Mouse (Mus musculus) megakaryocyte-erythroid progenitor cell, adult 5-6 weeks (primary cell): ENCODE measurements around the gene Nckap5l. TPM values are rescaled to one million over a fixed set of nuclear protein-coding genes. Genes with fewer than 3 reads are reported as not detected.
"Not testable (repeated sequence)": the region's sequence is repeated elsewhere in the genome, so short reads cannot be mapped to it uniquely, and the experiment has no call there.

Experiments used
- ATAC-seq: replicated peaks from 2 replicates; pipeline ENCODE4 v1.8.0; 2016; ENCODE audit warnings: mild to moderate bottlenecking, inconsistent platforms; ENCODE audit not compliant: severe bottlenecking, poor library complexity, low FRiP score, low TSS enrichment
- total RNA-seq, 2 experiments: library from RNA; stranded (forward) in 1 of 2; stranded (reverse) in 1 of 2; fragments of 200-1000, 215-1000 nt in 1 of 2; fragments of >200 nt in 1 of 2; fragmentation: Nextera tagmentation in 1 of 2; gene quantifications; 2 replicates each; pipeline ENCODE4 v1.2.3; 2014 to 2017

Nckap5l gene
- total RNA-seq, 2 experiments from 2014 or later = 0.52 to 16.0 TPM

DNA sequence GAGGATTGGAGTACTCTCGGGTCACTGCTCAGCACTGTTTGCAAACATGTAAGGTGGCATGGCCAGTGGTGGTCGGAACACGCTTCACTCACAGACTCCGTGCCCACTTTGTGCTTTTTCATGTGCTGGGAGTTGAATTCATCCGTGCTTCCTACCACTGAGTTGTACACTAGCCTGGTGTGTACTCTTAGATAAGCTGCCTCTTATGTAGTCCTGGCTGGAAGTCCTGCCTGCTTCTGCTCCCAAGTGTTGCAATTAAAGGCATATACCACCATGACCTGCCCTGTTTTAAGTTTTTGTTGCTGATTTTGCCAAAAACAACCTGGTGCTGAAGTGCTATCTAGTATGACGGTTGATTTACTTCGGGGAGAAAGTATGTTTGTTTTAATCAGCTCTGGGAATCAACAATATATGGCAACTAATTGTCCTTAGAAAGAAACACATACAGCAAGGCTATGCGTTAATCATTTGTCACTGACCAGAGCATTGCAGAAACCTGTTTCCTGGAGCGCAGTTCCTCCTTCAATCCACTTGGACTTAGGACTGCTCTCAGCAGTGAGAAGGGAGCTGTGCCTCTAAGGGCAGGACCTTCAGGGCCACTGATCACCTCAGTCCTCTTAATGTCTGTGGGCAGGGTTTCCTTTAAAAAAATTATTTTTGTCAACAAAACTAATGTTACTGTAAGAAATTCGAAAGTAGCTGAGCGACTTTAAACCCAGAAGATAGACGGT is 54.2 kb downstream of the Nckap5l start:
- no peak for ATAC-seq

DNA sequence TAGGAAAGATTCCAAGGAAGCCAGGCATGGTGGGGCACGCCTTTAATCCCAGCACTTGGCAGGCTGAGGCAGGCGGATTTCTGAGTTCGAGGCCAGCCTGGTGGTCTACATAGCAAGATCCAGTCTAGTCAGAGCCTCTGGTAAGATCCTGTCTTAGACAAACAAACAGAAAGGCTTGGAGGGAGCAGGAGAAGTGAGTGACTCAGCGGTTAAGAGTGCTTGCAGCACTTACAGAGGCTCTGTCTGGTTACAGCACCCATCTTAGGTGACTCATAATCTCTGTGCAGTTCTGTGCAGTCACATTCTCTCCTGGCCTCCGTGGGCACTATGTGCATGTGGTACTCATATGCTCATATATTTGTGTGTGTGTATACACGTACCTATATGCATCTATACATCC is 56.9 kb downstream of the Nckap5l start:
- ATAC-seq = no peak

DNA sequence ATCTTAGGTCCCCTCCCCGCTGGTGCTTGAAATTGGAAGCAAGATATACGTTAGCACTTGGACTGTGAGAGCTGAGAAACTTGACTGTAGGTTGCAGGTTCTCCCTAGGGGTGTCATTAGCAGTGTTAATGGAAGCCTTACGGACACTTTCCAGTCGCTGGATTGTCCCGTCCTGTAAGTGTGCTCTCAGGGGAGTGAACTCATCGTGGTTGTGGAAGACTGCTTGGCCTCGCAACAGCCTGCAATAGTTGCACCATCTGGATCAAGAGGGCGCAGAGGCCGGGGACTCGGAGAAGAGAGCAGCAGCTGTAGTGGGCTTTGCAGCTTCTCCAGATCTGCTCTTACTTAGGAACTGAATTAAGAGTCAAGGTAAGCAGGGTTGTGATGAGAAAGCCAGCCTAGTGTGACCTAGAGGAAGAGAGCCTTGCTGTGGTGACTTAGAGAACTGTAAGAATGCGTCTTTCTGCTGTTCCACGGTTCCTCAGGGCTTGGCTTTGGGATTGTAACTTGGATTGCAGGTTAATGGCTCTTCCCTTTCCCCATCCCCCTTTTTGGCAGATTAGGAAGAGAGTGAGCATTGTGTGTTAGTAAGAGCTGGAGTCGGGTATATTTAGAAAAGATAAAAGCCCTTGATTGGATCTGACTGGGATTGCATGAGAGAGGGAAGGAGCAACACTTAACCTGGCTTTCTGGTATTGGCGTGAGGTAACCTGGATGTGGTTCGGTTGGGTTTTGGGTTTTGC is 57.9 kb downstream of the Nckap5l start:
- no peak for ATAC-seq

DNA sequence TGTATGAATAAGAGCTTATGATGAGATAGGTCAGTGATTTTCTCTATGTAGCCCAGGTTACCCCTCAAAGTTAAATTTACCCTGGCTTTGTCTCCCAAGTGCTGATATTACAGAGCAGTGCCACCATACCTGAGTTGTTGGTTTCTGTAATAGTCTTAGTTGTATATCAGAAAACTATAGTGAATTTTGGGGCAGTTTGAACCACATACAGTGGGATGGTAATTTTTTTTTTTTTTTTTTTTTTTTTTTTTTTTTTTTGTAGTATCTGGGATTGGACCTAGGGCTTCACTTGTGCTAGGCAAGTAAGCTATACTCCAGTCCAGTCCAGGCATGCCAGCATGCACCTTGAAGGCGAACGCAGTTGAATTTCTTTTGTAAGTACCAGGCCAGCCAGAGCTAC is 59.9 kb downstream of the Nckap5l start:
- ATAC-seq = no peak

DNA sequence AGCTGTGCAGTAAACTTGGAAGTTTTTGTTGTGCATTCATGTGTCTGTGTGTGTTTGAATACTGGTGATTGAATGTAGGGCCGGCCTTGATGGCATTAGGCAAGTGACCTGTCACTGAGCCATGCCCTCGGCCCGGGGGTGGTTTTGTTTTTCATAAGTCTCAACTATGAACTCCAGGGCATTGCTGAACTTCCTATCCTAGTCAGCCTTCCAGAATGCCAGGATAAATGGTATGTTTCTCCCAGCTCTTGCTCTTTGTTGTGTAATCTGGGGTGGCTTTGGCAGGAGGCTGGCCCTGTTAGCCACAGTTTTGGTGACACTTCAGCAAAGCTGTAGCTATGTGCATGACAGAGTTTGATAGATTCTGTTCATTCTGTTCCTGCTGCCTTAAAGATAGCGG is 60.7 kb downstream of the Nckap5l start:
- ATAC-seq = no peak

DNA sequence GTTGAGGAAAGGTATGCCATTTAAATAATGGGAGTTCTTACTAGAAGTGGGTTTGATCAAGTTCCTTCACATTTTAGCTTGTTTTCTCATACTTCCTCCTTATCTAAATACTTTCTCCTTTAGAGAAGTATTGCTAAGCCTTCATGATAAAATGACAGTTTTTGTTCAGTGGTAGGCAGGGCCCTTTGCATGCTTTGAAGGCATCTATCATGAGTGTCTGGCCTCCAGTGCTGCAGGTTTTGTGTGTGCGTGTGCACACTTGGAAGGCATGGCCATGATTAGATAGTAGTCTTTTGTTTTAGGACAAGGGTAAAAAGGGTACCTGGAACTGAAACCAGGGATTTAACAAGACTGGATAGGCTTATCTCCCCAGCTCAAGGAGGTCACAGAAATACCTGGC is 61.1 kb downstream of the Nckap5l start:
- no peak for ATAC-seq

DNA sequence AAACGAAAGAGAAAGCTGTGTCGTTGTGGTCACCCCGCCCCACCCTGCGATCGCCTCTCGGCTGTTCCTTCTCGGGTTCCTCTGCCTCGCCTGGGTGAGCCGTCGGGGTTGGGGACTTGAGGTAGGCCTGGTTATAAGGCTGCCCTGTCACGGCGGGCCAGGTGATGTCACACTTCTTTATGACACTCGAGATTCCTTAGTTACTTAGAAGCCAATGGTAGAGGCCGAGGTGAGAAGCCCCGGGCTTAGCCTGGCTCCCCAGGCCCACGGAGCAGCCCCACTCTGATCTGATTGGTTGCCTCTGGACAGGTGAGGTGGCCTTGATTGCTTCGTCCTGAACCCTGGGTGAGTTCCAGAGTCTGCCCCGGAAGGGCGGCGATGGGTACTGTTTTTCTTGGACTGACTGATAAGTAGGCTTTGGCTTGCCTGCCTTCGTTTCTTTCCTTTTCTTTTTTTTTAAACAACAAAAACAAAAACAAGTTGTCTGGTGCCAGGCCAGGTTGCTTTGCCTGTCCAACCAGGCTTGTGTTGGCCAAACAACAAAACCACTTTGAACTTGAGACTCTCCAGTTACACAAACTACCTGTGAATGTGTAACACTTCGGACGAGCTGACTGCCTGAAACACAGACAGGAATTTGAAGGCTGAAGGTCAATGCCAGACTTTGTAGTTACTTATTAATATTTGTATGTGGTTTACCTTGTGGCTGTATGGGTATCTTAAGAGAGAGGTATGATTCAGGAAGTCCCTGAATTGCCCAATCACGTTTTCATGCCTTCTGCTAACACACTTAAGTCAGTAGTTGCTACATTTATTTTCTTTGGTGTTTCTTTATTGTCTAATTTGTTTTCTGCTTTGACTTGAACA is 63.9 kb downstream of the Nckap5l start:
- peak; percentile 57 for ATAC-seq

DNA sequence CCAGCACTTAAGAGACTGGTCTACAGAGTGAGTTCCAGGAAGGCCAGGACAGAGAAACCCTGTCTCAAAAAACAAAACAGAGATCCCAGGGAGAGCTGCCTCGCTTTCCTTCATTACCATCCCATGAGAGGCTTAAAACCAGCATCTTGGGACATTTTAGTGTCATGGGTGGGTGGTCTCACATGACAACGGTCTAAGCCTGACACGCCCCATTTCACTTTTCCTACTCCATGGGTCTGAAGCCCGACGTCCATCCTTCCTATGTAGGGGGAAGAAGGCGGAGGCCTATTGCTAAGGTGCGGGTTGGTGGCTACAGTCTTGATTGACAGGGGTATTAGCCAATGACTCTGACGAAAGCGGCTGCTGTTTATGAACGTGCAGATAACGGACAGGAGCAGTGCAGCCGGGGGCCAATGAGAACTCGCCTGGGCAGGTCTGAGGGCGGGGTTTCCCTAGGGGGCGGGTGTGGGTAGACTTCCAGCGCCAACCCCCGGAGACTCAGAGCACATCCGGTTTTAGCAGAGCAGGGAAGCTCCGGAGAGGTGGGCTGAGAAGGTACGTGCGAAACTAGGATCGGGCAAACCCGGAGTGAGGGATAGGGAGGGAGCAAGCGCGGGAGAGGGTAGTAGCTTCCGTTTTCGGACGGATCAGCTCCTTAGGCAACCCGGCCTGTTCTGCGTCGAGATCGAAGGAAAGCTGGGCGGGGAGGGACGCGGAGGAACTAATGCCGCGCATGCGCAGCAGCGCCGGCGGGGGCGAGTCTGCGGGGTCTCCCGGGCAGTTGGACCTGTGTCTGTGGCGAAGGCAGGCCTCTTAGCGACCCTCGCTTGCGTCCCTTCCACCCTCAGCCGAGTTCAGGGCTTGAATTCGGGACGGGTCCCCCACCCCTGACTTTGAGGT is 64.8 kb downstream of the Nckap5l start, which contains the start of gene Tmbim6:
TSS of gene Tmbim6 (plus strand) at position 397 of the 900 bp plus-strand sequence.
- ATAC-seq = peak; percentile 93

DNA sequence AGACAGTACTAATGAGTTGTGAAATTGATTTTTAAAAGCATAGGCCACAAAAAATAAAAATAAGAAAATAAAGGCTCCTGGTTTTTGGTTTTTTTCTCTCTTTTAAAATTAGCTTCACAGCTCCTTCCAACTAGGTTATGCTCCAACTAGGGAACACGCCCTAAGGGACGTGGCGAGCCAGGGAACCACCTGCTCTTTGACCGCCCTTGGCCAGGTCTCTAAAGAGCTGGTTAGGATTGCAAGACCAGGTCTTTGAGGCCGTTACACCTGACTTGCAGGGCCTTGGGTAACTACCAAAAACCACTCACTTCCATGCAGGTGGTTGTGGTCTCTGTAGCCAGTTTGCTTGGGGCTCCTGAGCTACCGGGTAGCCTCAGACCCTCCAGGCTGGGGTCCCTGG is 65.6 kb downstream of the Nckap5l start:
- no peak for ATAC-seq

DNA sequence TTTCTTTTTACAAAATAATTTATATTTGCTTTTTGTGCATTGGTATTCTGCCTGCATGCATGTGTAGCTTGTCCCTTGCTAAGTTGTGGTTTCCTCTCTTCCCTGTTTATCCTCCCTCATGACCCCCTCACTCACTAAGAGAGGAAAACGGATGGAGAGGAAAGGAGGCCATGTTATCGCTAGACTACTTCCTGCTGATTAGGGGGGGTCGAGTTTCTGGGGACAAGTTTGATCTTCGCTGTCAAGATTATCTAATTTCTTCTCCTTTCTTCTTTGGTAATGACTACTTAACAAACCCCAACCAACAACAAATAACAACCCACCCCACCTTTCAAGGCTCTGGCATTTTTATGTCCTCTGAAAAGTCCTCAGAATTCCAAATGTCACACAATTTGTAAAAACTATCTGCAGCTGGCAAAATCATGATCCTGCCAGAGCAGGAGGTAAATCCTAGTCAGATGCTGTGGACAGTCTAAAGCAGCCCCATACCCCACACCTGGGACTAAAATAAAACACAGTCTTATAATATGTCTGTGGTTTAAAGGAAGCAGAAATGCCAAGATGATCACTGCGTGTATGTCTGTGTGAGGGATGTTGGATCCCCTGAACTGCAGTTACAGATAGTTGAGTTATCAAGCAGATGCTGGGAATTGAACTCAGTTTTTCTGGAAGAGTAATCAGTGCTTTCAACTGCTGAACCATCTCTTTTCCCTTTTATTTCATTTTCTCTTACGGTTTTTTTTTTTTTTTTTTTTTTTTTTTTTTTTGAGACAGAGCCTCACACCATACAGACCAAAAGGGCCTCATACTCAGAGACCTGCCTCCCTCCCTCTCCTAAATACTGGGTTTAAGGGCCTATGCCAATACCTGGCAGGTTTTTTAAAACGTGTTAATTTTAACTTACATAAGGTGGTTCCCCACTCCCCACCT is 66.8 kb downstream of the Nckap5l start:
- ATAC-seq = no peak

DNA sequence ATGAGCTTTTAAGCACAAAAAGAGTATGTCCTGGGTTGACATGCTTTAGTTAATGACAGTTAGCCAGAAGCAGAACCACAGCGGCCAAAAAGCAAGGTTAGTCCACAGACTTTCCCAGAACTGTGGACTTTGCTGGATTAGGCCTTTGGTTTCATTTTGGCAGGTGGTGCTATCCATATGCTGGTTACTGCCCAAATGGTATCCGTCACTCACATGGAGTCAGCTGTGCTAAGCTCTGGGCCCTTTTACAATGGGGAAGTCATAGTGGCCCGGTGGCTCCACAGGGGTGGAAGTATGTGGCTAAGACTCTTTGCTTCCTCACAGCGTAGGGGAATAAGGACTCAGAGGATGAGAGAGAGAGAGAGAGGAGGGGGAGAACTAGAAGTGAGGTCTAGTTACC is 69.6 kb downstream of the Nckap5l start:
- no peak for ATAC-seq

DNA sequence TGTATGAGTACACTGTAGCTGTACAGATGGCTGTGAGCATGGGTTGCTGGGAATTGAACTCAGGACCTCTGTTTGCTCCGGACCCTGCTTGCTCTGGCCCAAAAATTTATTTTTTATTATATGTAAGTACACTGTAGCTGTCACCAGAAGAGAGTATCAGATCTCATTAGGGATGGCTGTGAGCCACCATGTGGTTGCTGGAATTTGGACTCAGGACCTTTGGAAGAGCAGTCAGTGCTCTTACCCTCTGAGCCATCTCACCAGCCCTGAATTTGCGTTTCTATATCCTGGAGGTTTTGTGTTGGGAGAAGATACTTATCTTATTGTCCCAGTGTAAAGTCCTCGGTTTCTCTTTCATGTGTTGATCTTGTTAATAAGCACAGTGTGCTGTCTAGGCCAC is 70.8 kb downstream of the Nckap5l start:
- ATAC-seq = no peak

DNA sequence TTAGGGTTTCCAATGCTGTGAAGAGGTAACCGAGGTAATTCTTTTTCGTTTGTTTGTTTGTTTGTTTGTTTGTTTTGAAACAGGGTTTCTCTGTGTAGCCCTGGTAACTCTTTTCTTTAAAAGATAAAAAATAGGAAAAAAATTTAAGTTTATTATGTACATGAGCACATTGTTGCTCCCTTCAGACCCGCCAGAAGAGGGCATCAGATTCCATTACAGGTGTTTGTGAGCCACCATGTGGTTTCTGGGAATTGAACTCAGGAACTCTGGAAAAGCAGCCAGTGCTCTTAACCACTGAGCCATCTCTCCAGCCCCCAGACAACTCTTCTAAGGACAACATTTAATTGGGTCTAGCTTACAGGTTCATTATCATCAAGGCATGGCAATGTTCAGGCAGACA is 71.4 kb downstream of the Nckap5l start:
- ATAC-seq = not testable (repeated sequence)

DNA sequence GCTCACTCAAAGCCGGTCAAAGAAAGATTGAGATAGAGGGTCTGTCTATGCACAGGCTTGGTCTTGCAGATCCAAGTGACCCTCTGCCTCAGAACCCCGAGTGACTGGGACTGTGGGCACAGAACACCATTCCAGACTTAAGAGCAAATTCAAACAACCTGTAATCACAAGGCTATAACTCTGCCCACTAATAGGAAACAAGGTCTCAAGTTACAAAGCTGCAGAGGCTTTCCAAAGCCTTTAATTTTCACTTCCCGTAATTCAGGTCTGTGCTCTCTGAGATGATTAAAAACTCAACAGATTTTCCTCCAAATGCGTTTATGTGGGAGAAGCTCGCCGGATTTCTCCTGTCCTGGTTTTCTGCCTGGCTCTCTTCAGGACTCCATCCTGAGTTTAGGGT is 73.5 kb downstream of the Nckap5l start:
- no peak for ATAC-seq

DNA sequence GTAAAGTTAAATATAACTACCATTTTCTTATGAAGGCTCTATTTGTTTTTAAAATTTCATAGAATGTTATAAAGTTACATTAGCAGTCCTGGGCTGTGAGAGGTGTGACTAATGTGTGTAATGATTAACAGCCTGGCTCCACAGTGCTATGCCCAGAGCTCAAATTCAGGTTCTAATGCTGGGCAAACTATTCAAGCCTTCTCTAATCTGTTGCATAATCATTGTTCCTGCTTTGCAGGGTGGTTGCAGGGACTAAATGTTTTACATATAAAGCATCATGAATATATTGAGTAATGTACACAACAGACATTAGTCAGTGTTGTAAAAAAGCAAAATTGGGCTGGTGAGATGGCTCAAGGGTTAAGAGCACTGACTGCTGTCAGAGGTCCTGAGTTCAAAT is 74.7 kb downstream of the Nckap5l start:
- ATAC-seq = no peak

DNA sequence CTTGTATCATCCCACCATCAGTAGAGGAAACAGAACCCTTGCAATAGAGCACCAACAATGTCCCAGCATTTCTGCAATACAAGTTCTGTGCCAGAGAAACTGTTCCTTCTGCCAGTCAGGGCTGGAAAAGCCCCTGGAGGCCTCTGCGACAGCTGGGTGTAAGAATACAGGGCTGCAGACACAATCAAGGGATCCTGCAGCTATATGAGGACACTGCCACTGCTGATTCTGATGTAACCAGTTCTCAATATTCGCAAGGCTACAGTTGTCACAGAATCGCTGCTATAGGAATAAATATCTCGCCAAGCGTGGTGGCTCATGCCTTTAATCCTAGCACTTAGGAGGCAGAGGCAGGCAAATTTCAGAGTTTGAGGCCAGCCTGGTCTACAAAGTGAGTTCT is 81.3 kb downstream of the Nckap5l start:
- no peak for ATAC-seq

DNA sequence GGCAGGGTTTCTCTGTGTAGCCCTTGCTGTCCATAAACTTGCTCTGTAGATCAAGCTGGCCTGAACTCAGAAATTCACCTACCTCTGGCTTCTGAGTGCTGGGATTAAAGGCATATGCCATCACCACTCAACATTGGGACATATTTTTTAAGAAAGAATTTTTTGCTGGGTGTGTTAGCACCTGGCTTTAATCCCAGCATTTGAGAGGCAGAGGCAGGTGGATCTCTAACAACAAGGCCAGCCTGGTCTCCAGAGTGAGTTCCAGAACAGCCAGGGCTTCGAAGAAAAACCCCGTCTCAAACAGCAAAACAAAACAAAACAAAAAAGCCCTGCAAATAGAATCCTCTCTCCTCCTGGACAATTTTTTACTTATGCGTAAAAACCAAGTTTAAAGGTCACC is 82.0 kb downstream of the Nckap5l start:
- no peak for ATAC-seq

DNA sequence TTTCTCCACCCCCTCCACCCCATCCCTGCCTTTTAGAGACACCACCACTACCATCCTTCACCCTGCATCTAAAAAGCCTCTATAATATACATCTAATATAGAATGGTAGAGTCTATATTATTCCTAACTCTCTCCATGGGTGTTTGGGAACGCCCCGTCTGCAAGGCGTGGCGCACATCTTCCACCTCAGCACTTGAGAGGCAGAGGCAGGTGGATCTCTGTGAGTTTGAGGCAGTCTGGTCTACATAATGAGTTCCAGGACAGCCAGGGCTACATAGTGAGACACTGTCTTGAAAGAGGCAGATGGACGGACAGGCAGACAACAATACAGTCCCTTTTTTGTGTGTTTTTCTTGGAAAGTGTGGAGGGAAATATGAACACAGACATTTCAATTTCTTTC is 82.5 kb downstream of the Nckap5l start:
- no peak for ATAC-seq
